Mouse (Mus musculus) CD4-positive, CD25-positive, alpha-beta regulatory T cell, adult 4 months (primary cell): ENCODE results near the gene Ddx25. TPM values are rescaled to one million over a fixed set of nuclear protein-coding genes. Genes with fewer than 3 reads are reported as not detected.

Experiments used
- ATAC-seq: one replicate; pipeline ENCODE4 v1.8.0; 2017
- polyA plus RNA-seq, 2 experiments: library from polyadenylated mRNA; unstranded; fragments of 100-300 nt; shearing (Covaris generic); gene quantifications; one replicate each; pipeline ENCODE4 v1.2.1; 2017

Ddx25 gene
- under 1 TPM; 0.05 to 0.11 TPM for polyA plus RNA-seq

DNA sequence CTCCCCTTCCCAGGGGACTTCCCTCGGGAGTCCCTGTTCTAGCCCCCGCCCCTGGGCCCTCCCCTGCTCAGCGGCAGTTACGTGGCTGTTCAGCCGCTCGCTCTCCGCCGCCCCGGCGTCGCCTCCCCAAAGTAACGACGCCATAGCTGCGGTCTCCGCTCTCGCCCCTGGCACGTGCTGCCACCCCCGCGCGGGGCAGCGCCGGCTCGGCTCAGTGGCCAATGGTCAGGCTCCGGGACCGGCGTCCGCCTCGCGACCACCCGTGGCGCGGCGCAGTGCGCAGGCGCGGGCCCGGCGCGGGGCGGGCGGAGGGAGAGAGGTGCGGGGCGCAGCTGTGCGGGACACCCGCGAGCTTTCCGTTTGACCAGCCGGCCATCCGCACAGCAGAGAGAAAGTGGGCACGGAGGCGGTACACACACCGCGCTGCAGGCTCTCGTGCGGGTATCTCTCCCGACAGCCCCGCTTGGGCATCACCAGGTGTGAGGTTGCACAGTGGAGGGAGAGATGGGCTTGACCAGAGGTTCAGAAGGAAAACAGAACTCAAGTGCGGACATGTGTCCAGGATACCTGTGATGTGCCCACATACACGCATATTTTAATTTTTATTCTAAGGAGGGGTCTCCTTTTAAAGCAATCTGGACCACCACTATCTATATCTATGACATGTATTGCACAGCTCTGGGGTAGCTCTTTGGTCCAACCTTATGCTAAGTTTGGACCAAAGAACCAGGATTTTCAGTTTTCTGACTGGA, at the start of gene Ddx25, which contains the start of gene Pus3:
Gene Ddx25, minus strand, starts transcription at position 272 of the 752 bp plus-strand sequence.
Gene Pus3, plus strand, starts transcription at position 339 of the 752 bp plus-strand sequence.
- peak; percentile 42 for ATAC-seq

DNA sequence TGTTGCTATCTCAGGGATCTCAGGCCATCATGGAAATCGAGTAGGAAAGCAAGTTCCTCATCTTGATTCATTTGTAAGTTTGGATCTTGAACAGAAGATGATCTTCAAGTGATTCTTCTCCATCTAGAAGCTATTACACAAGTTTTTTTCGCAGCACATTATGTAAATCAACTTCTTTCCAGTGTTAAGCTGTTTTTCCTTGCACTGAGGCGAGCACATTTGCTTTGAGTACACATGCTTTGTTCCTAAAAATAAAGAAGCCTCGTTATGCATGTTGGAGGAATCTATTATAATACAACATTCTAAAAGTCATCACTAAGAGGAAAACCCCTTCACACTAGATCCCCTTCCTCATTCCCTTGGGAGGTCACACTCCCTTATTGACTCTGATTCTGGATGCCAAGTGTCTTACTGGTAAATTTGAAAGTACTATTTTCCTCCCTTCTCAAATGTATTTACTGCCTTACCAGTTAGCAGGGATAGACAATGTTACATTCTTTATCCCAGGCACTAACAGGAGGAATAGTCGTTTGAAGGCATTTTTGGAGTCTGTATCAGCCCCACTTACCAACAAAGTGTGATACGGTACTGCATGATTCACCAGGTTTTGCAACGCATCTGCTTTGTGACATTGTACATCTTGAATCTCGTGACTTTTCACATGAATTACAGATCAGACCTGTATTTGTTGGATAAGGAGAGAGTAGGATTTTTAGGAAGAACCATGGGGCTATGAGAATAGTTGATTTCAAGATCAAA, 49.5 kb upstream of the Ddx25 start:
- no peak for ATAC-seq

DNA sequence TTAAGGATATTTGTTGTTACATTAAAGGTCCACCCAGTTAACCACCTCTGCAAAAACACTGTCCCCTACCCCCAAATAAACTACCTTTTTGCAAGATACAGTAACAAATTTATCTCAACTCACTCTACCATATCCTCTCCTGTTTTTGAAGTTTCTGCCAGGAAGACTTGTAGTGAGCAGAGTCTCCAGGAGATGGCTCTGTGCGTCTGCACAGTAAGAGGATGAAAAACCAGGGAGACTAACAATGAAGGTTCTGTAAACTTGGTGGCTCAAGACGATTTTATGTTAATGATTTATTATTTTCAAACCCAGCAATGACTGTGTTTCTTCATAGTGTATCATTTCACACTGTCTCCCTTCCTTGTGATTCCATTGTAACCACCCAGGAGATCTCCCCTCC, 34.6 kb upstream of the Ddx25 start:
- no peak for ATAC-seq

DNA sequence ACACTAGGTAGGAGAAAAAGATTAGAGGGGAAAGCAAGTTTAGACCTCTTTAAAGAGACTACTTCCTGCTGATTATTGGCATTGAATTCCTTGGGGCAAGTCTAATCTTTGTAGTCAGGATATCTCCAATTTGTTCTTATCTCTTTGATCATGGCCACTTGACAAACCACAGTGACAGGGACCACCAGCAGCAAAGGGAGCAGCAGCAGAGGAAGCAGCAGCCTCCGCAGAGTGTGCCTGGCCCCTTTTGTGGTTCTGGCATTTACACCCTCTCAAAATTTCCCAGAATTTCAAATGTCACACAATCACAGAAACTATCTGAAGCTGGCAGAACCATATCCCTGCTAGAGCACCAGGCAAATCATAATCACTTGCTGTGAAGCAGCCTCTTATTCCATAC, 29.3 kb upstream of the Ddx25 start:
- no peak for ATAC-seq

DNA sequence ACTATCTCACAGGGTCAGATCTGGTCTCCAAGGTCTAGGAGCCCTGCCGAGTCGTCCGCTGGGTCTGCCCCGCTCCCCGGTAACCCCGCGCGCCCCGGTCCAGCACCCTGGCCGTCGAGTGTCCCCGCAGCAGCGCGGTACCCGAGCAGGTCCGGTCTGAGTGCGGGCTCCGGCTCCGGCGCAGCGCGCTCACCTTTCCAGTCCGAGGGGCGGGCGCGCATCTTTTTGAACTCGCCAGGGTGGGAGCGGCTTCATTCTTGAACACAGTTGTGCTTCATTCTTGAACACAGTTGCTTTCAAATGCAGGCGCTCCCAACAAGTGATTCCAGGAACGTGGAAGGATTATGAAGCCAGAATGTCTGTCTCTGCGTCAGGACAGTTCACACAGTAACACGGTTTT, 16.1 kb upstream of the Ddx25 start:
- ATAC-seq: no peak

DNA sequence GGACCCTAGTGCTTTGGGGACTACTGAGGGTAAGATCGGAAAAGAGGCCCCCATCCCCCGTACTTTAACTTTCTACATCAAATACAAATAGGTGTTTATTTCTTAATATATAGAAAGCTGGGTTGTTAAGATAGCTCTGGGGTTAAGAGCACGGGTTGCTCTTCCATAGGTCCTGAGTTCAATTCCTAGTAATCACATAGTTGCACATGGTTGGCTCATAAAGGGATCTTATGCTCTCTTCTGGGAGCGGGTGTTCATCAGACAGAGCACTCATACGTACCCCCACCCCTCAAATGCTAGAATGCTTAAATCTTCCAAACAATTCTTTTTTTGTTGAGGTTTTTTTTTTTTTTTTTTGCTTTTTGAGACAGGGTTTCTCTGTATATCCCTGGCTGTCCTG, 12.3 kb upstream of the Ddx25 start:
- ATAC-seq: no peak

DNA sequence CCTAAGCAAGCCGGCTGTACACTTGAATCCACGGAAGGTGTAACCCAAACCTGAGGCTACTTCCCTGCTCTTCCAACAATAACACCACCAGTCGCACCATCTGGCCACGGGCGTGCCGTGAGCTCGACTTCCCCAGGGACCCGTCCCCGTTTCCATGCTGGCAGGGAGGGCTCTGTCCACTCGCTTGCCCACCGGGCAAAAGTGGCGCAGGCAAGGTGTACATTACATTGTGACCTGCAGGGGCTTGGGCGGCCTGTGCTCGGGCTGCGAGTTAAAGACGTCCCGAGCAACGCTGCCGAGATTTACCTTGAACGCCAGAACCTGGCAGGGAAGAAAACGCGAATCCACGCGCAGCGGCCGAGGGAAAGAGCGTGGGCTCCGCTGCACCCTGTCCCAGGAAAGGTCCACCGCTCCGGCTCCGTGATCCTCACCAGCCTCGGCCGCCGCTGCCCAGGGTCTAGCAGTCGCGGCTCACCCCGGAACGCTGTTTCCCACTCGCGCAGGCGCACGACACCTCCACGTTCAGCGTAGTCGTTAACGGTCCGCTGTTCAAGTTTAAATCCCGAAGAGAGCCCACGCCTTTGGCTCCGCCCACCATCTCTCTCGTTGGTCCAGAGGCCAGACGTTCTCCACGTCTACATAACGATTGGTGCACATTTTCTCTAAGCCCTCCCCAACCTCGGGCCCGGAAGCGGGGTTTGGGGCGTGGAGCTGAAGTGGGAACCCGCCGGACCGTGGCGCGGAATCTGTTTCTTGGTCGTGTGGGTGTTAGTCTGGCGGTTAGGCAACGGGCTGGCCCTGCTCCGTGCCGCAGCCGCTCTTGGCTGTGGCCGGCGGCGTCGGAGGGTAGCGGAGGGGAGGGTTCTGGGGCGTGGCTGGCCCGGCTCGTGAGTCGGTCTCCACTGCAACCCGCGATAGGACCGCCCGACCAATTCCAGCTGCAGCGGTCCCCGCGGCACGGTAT, 11.5 kb upstream of the Ddx25 start, which contains the start of the genes Pate2 and Hyls1:
Gene Pate2, plus strand, starts transcription at position 714 of the 964 bp plus-strand sequence.
Gene Hyls1, minus strand, starts transcription at position 828 of the 964 bp plus-strand sequence.
- peak; percentile 98 for ATAC-seq

DNA sequence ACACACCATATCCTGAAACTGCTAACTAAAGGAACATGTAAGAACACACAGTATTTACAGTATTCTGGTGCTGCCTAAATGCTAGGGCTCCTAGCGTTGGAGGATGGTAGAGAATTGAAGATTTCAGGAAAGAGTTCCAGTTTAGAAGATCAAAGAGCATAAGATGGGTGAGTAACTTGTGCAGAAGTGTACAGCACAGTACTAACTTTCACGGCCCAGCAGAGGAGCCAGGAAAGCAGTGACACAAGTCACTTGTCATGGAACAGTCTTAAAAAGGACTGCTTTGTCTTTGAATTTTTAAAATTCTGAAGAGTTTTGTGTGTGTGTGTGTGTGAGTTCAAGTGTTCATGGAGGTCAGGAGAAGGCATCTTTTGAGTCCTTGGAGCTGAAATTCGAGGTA, 9.7 kb upstream of the Ddx25 start:
- no peak for ATAC-seq

DNA sequence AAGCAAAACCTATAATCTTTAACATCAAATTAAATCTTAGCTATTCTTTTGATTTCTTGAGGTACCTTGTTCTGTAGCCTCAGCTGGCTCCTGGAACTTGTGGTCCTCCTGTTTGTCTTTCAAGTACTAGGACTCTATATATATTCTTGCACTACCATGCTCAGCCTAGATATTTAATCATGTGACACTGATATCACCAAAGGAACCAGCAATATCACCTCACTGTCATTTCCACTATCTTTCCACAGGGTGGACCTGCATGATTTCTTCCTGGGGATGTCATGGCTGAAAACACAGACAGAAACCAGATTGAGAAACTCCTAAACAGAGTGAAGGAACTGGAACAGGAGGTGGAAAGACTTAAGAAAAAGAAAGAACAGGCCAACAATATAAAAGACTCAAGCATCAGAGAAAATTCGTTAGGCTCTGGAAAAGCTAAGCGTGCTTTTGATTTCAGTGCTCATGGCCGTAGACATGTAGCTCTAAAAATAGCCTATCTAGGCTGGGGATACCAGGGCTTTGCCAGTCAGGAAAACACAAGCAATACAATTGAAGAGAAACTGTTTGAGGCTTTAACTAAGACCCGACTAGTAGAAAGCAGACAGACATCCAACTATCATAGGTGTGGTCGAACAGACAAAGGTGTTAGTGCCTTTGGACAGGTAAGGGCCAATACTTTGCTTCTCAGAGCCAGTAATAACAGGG, 6.4 kb upstream of the Ddx25 start:
- no peak for ATAC-seq

DNA sequence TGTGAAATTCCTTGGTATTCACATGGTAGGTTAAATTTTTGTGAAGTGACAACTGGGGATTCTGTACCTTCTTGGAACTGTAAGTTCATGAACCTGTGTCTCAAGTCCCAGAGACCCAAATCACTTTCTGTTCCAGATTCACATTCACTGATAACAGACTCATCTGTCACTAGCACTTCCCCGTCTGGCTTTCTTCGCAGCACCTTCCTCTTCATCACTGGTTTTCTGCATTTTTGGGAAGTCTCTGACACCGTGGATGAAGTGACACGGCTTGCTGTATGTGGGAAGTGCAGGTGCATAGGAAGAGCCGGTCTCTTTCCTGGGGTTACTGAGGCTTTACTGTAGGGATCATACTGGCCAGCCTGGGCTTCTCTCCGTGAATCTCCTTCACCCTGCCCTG, 3.3 kb upstream of the Ddx25 start:
- no peak for ATAC-seq

DNA sequence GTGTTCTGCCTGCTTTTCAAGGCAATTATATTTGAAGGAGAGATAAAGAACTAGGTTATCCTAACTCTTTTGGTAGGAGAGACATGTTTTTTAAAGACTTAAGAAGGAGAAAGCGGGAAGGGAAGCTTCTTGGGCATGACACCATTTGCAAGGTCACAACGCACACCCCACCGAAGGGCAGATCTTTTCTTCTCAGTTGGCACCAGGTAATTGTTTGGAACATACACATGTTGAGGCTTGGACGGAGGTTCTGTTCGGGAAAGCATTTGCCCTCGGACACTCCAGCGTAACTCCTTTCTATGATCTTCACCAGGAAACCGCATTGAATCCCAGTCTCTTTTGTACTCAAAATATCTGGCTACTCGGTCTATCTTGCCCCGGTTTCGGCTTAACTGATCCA, 2.7 kb upstream of the Ddx25 start:
- ATAC-seq: no peak

DNA sequence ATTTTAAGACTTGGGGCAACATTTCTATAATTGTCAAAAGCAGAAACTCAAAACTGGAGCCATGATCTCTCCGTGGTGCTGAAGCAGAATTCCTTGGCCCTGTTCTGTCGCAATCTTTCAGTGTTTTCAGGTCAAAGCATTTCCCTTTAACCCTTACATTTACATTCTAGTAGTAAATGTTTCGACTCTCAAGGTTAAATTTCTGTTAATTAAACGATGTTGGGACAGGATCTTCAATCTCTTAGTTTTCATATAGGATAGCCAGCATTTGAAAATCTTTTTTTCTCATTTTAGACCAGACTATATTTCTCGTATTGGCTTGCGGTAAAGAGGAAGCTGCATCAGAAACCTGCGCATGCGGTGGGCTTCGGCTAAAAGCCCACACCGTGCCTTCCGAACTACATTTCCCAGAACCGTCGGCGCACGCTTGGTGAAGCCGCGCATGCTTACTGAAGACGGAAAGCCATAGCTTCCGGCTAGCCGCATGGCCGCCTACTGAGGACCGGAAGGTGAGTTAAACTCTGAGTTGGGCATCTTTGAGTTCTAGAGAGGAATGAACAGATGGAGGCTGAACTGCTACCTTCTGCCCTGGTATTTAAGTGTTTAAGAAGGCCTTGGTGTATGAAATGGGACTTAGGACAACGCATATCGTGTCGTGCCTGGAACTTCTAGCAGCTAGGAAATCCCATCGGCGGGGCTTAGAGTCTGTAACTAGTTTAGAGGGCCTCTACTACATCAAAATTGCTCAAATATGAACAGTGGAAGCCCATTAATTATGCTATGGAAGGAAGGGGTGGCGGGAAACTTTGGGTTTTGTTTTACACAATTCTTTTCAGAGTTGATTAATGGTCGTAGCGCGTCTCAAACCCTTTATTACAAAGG, 922 bp upstream of the Ddx25 start:
- ATAC-seq: peak; percentile 95

DNA sequence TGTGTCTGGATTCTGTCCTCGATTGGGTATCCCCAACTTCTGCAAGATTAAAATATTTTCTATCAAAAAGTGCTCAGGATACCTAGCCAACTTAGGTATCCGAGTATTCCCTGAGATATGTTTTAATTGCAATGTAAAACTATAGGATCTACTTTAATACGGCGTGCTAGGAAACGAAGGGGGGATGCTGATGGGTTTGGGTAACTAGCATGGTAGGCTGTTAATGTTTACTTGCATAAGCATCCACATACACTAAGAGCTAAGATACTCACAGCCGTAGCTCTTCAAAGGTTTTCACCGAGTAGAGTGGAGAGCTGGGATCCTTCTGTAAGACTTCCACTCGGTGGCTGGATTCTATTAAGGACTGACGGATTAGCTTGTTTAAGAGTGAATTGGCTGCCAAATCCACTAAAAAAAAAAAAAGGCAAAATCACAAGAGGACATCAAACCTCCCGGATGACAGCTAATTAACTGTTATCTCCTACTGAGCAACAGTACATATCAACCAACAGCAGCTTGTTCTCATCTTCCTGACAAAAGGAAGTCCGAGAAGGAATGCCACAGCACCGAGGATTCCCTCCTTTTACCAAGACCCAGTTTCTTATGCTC, 1.7 kb downstream of the Ddx25 start:
- ATAC-seq: no peak

DNA sequence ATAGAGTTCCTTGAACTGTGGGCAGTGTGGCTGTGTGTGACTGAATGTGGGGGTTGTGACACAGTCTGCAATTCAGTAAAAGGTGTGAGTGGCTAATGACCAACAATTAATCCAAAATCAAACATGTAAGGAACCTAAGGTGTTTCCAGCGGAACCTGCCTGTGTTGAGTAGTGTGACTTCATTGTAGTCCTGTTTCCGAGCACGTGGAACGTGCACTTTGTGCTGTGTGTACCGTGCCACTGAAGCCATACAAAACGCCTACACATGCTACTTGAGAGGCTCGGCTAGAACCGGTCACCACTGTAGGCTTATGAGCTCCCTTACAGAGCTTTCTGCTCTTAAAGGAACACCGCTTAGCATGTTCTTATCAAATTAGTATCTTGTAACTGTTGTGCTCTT, 9.9 kb downstream of the Ddx25 start:
- no peak for ATAC-seq

DNA sequence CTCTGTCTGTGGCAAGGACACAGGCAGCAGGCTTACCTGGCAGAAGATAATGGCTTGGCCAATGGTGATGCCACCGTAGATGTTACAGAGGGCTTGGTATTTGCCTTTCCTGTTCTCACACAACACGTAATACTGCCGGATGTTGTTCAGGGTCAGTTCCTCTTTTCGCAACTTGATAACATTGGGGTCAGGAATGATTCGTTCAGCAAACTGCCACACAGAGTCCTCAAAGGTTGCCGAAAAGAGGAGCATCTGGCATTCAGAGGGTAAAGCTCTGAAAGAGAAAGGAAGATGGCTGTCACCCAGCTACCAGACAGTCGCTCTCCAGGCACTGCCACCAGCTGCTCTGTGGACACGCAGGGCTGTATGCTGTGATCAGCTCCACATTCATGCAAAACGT, 11.6 kb downstream of the Ddx25 start:
- peak; percentile 32 for ATAC-seq

DNA sequence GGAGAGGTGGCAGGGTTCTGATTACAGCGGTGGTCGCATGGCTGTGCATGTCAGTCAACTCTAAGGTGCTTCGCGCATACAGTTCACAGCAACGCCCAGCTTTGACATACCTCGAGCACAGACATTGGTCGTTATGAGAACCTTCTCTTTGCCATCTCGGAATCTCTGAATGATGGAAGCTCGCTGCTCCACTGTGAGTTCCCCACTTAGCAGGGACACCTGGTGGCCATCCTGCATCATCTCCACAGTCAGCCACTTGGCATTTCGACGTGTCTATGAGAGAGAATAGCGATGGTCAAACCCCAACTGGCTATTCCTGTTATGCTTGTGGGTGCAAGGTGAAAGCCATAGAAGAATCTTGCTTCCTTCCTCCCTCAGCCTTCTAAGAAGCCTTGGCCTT, 12.6 kb downstream of the Ddx25 start:
- no peak for ATAC-seq

DNA sequence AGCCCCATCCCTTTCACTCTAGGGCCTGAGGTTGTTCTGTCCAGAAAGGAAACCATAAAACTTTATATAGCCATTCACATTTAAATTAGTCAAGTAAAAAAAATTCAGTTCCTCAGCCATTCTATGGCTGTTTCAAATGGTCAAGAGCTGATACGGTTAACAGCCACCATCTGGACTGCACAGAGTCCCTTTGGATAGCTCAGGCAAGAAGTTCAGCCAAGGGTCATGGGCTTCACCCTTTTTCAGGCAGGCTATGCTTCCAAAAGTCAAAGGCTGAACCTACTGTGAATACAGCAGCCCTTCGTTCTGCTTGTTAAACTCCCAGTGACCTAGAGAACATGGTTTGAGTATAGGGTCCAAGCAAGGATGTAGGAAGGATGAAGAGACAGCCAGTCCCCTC, 13.7 kb downstream of the Ddx25 start:
- ATAC-seq: no peak

DNA sequence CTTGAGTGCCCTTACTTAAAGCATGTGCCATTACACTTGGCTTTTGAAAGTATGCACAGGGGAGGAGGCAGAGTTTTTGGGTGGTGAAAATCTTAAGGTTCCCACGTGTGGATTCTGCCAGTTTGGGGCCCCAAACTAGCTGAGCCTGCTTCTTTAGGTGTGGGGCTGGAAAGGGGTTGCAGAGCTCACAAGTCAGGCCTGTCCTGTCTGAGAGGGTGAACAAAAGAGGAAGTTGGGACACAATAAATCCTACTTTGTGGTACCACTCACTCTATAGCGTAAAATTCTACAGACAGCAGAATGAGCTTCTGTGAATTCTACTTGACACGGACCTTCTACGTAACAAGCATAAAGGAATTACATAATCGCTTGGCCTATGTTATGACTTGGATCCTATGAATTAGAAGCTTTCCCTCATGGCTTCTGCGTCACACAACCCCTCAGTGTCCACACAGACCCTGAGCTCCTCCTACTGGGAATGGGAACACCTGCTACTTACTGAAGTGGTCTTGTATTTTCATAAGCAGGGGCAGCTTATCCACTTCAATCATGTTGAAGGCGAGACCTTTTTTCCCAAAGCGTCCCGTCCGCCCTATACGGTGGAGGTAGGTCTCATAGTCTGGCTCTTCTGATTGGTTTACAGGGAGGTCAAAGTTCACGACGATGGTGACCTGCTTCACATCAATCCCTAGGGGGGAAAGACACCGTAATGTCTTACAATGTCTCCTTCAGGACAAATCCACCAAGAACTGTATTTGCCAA, 15.0 kb downstream of the Ddx25 start:
- ATAC-seq: no peak

DNA sequence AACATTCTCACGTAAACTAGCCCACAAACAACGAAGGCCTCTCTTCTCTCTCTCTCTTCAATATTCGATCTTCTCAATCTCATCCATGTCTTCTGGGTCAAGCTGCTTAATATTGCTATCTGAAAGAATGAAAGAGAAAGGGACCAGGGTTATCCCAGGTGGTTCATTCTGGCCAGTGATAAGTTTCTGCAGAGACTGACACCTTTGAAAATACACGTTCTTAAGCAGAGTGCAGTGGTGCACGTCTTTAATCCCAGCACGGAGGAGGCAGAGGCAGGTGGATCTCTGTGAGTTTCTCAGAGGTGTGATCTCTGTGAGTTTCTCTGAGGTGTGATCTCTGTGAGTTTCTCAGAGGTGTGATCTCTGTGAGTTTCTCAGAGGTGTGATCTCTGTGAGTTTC, 16.4 kb downstream of the Ddx25 start:
- ATAC-seq: no peak

DNA sequence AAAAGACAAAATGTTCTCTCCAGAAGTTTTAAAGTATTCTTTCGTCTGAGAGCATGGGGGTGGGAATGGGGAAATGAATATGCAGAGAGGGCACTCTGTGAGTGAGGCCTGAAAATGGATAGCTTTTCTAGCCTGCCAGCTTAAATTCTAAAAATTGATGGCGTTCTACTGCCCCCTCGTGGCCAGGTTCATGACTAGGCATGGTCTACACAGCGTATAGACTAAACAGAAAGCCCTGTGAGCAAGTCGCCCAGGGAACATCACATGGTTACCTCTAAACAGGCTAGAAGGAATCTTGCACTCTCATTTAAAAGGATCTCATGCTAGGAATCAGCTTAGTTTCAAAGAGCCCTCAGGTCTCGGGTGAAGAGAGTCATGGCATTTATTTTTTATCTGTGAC, 16.8 kb downstream of the Ddx25 start:
- ATAC-seq: peak; percentile 96
